Mouse (Mus musculus): ENCODE data around the gene Ric3. TPM values are rescaled to one million over a fixed set of nuclear protein-coding genes. Genes with fewer than 3 reads are reported as not detected.

Gene Ric3
- polyA plus RNA-seq, 1 experiment, result 0.19 TPM

- Histone ChIP-seq H3K27me3 (ENCODE audit: control insufficient read depth, insufficient read depth, low read length) (peaks cover 5% of the 10 kb centered on the region), H3K27ac (ENCODE audit: insufficient read depth, low read length) (no peak overlapping the region), H3K36me3 (ENCODE audit: control insufficient read depth, insufficient read depth, low read length) (no peaks in the 10 kb centered on the region), H3K4me1 (ENCODE audit: control insufficient read depth, insufficient read depth, insufficient read length) (peaks cover 5% of the 10 kb centered on the region), H3K4me3 (ENCODE audit: extremely low read depth, insufficient read depth, insufficient read length) (no peak overlapping the region)
- TF ChIP-seq CTCF (IDR thresholded peaks at IDR 0.05; ENCODE audit: extremely low read depth, insufficient read depth, insufficient read length, insufficient replicate concordance) (no peak), POLR2A (IDR thresholded peaks at IDR 0.05; ENCODE audit: low read depth, low read length) (no peak)
- no peak for DNase-seq (ENCODE audit: low read depth in 1 of 2, low spot score in 2 of 2)
- WGBS, result 9% methylated on average over 2 of the region's 2 CpGs
Observed at GRCm38 (mm10) chr7:109086946-109087345, 3.8 kb upstream of the Ric3 start.

DNA sequence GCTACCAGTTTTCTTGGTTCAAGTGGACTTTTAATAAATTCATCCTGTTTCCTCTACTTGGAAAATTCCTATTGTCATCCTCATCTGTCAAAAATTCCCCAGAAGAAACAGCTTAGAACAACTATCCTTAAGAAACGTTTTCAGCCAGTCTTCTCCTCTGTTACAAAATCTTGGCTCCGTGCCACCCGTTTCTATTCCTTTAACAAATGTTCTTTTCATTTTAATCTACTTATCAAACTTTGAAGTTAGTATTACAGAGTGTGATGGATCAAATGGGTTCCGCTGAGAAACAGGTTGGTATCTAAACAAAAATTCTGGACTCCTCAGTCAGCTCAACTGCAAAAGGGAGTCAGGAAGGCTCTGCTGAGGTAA is 668 bp upstream of the Ric3 start:
- TF ChIP-seq CTCF (IDR thresholded peaks at IDR 0.05; ENCODE audit: extremely low read depth, insufficient read depth, insufficient read length, insufficient replicate concordance) (no peak), POLR2A (IDR thresholded peaks at IDR 0.05; ENCODE audit: low read depth, low read length) (no peak)
- no peak for DNase-seq (ENCODE audit: low read depth in 1 of 2, low spot score in 2 of 2)
- Histone ChIP-seq H3K4me3 (ENCODE audit: extremely low read depth, insufficient read depth, insufficient read length) (no peak overlapping the region), H3K27me3 (ENCODE audit: control insufficient read depth, insufficient read depth, low read length) (peaks cover 5% of the 10 kb centered on the region), H3K27ac (ENCODE audit: insufficient read depth, low read length) (no peak overlapping the region), H3K4me1 (ENCODE audit: control insufficient read depth, insufficient read depth, insufficient read length) (peaks cover 5% of the 10 kb centered on the region), H3K36me3 (ENCODE audit: control insufficient read depth, insufficient read depth, low read length) (no peaks in the 10 kb centered on the region)
- 77% methylated on average over 4 of the region's 4 CpGs for WGBS

DNA sequence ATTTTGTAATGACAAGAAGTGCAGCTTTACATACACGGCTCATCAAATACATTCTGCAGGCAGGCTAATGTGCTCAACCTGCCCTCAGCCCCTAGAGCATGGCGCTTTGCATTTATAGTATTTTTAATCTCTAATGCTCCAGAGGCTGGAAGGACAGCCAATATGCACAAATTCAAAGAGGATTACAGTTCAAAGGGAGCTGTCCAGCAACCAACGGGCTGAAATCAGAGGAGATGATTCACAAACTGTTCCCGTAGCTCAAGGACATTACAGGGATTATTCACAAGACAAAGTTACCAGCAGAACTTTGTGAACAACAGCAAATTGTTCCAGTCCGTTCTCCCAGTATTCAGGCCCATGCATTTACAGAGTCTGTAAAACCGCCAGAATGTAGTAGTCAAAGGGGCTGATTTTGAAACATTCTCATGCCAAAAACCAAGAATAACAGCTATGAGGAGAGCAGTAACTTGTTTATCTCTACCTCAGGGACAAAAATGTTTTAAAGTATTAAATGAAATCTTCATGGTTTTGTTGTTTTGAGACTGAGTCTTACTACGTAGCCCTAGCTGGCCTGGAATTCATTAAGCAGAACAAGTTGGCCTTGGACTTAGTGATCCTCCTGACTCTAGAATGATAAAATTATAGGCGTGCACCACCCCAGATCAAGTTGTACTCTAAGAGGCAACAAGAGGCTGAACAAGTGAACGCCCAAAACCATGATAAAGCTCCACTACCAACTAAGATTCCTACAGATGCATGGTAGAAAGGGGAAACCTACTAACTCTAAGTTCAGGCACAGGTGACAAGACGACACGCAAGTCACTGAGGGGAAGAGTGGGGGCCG is 640 bp downstream of the Ric3 start:
- Histone ChIP-seq H3K4me3 (ENCODE audit: extremely low read depth, insufficient read depth, insufficient read length) (peak overlapping the region; percentile 40; the same call in 1 of the 2 replicates), H3K4me1 (ENCODE audit: control insufficient read depth, insufficient read depth, insufficient read length) (peaks cover 5% of the 10 kb centered on the region), H3K27me3 (ENCODE audit: control insufficient read depth, insufficient read depth, low read length) (peaks cover 5% of the 10 kb centered on the region), H3K27ac (ENCODE audit: insufficient read depth, low read length) (no peak overlapping the region), H3K36me3 (ENCODE audit: control insufficient read depth, insufficient read depth, low read length) (no peaks in the 10 kb centered on the region)
- DNase-seq (ENCODE audit: low read depth in 1 of 2, low spot score in 2 of 2), result no peak
- TF ChIP-seq POLR2A (IDR thresholded peaks at IDR 0.05; ENCODE audit: low read depth, low read length) (no peak), CTCF (IDR thresholded peaks at IDR 0.05; ENCODE audit: extremely low read depth, insufficient read depth, insufficient read length, insufficient replicate concordance) (no peak)
- whole genome bisulfite sequencing, result 28% methylated on average over 12 of the region's 12 CpGs

- TF ChIP-seq CTCF (IDR thresholded peaks at IDR 0.05; ENCODE audit: extremely low read depth, insufficient read depth, insufficient read length, insufficient replicate concordance) (no peak), POLR2A (IDR thresholded peaks at IDR 0.05; ENCODE audit: low read depth, low read length) (no peak)
- no peaks in the 10 kb centered on the region for H3K36me3 ChIP-seq (ENCODE audit: control insufficient read depth, insufficient read depth, low read length)
- H3K27me3 ChIP-seq (ENCODE audit: control insufficient read depth, insufficient read depth, low read length), result no peaks in the 10 kb centered on the region
- H3K4me3 ChIP-seq (ENCODE audit: extremely low read depth, insufficient read depth, insufficient read length), result no peak overlapping the region
- H3K27ac ChIP-seq (ENCODE audit: insufficient read depth, low read length), result no peak overlapping the region
- 73% methylated on average over 5 of the region's 5 CpGs for WGBS
- no peak for DNase-seq (ENCODE audit: low read depth in 1 of 2, low spot score in 2 of 2)
- H3K4me1 ChIP-seq (ENCODE audit: control insufficient read depth, insufficient read depth, insufficient read length), result no peaks in the 10 kb centered on the region
Observed at GRCm38 (mm10) chr7:109072326-109072725, 10.8 kb downstream of the Ric3 start.

DNA sequence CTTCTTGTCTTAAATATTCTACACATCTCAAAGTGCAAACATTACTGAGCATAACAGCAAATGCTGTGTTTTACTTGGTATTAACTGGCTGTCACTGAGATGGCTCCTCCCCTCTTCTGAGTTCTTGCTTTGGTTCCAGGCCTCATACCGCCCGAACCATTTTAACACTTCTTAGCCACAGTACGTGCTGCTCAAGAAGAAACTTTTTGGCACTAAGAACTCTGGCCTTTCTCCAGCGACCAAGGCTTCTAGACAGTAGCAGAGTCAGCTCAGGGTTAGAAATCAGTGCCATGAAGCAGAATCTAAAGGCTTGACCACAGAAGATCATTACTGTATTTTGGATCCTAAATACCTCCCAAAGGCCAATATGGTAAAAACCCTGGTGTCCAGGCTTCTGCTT is 13.5 kb downstream of the Ric3 start:
- Histone ChIP-seq H3K36me3 (ENCODE audit: control insufficient read depth, insufficient read depth, low read length) (no peaks in the 10 kb centered on the region), H3K27me3 (ENCODE audit: control insufficient read depth, insufficient read depth, low read length) (no peaks in the 10 kb centered on the region), H3K4me3 (ENCODE audit: extremely low read depth, insufficient read depth, insufficient read length) (no peak overlapping the region), H3K4me1 (ENCODE audit: control insufficient read depth, insufficient read depth, insufficient read length) (no peaks in the 10 kb centered on the region), H3K27ac (ENCODE audit: insufficient read depth, low read length) (no peak overlapping the region)
- TF ChIP-seq POLR2A (IDR thresholded peaks at IDR 0.05; ENCODE audit: low read depth, low read length) (no peak), CTCF (IDR thresholded peaks at IDR 0.05; ENCODE audit: extremely low read depth, insufficient read depth, insufficient read length, insufficient replicate concordance) (no peak)
- no peak for DNase-seq (ENCODE audit: low read depth in 1 of 2, low spot score in 2 of 2)
- 81% methylated on average over 4 of the region's 4 CpGs for WGBS

DNA sequence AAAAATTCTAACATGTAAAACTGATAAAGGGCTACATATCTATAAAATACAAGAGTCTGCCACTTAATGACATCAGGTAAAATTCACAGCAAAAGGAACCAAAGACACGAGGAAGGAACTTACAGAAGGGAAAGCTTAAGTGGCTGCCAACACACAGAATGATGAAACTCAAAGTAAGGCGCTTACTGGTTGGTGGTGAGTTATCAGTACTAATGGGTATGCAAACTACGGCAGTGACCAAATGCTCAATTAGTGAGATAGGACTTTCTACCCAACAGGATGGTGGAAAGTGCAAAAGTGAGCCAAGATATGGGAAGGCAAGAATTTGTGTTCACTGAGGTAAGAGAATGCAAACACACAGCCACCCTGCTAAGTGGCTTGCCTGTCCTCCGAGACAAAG is 23.6 kb downstream of the Ric3 start:
- TF ChIP-seq CTCF (IDR thresholded peaks at IDR 0.05; ENCODE audit: extremely low read depth, insufficient read depth, insufficient read length, insufficient replicate concordance), result no peak
- TF ChIP-seq POLR2A (IDR thresholded peaks at IDR 0.05; ENCODE audit: low read depth, low read length), result no peak
- no peaks in the 10 kb centered on the region for H3K4me1 ChIP-seq (ENCODE audit: control insufficient read depth, insufficient read depth, insufficient read length)
- H3K36me3 ChIP-seq (ENCODE audit: control insufficient read depth, insufficient read depth, low read length), result no peaks in the 10 kb centered on the region
- H3K27ac ChIP-seq (ENCODE audit: insufficient read depth, low read length), result no peak overlapping the region
- no peaks in the 10 kb centered on the region for H3K27me3 ChIP-seq (ENCODE audit: control insufficient read depth, insufficient read depth, low read length)
- no peak for DNase-seq (ENCODE audit: low read depth in 1 of 2, low spot score in 2 of 2)
- H3K4me3 ChIP-seq (ENCODE audit: extremely low read depth, insufficient read depth, insufficient read length), result no peak overlapping the region
- 80% methylated on average over 4 of the region's 4 CpGs for WGBS

GRCm38 (mm10) chr7:109050831-109051230 is 32.3 kb downstream of the Ric3 start:
- Histone ChIP-seq H3K4me3 (ENCODE audit: extremely low read depth, insufficient read depth, insufficient read length) (no peak overlapping the region), H3K36me3 (ENCODE audit: control insufficient read depth, insufficient read depth, low read length) (no peaks in the 10 kb centered on the region), H3K27me3 (ENCODE audit: control insufficient read depth, insufficient read depth, low read length) (no peaks in the 10 kb centered on the region), H3K27ac (ENCODE audit: insufficient read depth, low read length) (no peak overlapping the region), H3K4me1 (ENCODE audit: control insufficient read depth, insufficient read depth, insufficient read length) (no peaks in the 10 kb centered on the region)
- no peak for TF ChIP-seq CTCF (IDR thresholded peaks at IDR 0.05; ENCODE audit: extremely low read depth, insufficient read depth, insufficient read length, insufficient replicate concordance)
- TF ChIP-seq POLR2A (IDR thresholded peaks at IDR 0.05; ENCODE audit: low read depth, low read length), result no peak
- WGBS, result 83% methylated on average over 1 of the region's 1 CpGs
- no peak for DNase-seq (ENCODE audit: low read depth in 1 of 2, low spot score in 2 of 2)
